Mouse (Mus musculus): ENCODE data around the gene Krtap29-1. TPM values are rescaled to one million over a fixed set of nuclear protein-coding genes. Genes with fewer than 3 reads are reported as not detected.

Krtap29-1 gene
- not detected for polyA plus RNA-seq (2017; shearing (Covaris generic))

GRCm38 (mm10) chr11:99978953-99979352 lies at the start of gene Krtap29-1:
Gene Krtap29-1 (minus strand): TSS chr11:99979053.
- no peak for ATAC-seq

GRCm38 (mm10) chr11:100021438-100021837 lies 42.6 kb upstream of the Krtap29-1 start:
- no peak for ATAC-seq

GRCm38 (mm10) chr11:100019466-100019865 lies 40.6 kb upstream of the Krtap29-1 start:
- ATAC-seq, result no peak

- no peak for ATAC-seq
Observed at GRCm38 (mm10) chr11:100016112-100016511, 37.3 kb upstream of the Krtap29-1 start, which contains the start of gene Krt33a. Gene Krt33a (minus strand): TSS chr11:100016212.

- ATAC-seq, result no peak
Observed at GRCm38 (mm10) chr11:100013691-100014171, 34.9 kb upstream of the Krtap29-1 start.

- ATAC-seq, result no peak
Observed at GRCm38 (mm10) chr11:100010682-100011081, 31.8 kb upstream of the Krtap29-1 start.

GRCm38 (mm10) chr11:100008336-100008735 lies 29.5 kb upstream of the Krtap29-1 start:
- no peak for ATAC-seq

- no peak for ATAC-seq
Observed at GRCm38 (mm10) chr11:100006624-100007023, 27.8 kb upstream of the Krtap29-1 start.

- ATAC-seq, result no peak
Observed at GRCm38 (mm10) chr11:100005905-100006304, 27.1 kb upstream of the Krtap29-1 start.

- no peak for ATAC-seq
Observed at GRCm38 (mm10) chr11:100004846-100005245, 26.0 kb upstream of the Krtap29-1 start.

- no peak for ATAC-seq
Observed at GRCm38 (mm10) chr11:99999091-99999490, 20.2 kb upstream of the Krtap29-1 start.

GRCm38 (mm10) chr11:99994384-99994661 lies 15.5 kb upstream of the Krtap29-1 start:
- ATAC-seq, result no peak

GRCm38 (mm10) chr11:99993620-99994383 lies 14.9 kb upstream of the Krtap29-1 start, which contains the start of gene Krtap17-1:
Gene Krtap17-1 (minus strand): TSS chr11:99993994.
- ATAC-seq, result no peak

GRCm38 (mm10) chr11:99990571-99990970 lies 11.7 kb upstream of the Krtap29-1 start:
- ATAC-seq, result no peak

GRCm38 (mm10) chr11:99989881-99990405 lies 11.1 kb upstream of the Krtap29-1 start:
- ATAC-seq, result no peak

- ATAC-seq, result no peak
Observed at GRCm38 (mm10) chr11:99988530-99988929, 9.7 kb upstream of the Krtap29-1 start.

- no peak for ATAC-seq
Observed at GRCm38 (mm10) chr11:99986180-99986647, 7.4 kb upstream of the Krtap29-1 start, which contains the start of gene Krtap16-1. Gene Krtap16-1 (minus strand): TSS chr11:99986597.

GRCm38 (mm10) chr11:99985291-99986092 lies 6.6 kb upstream of the Krtap29-1 start:
- ATAC-seq, result no peak

GRCm38 (mm10) chr11:99983442-99983841 lies 4.6 kb upstream of the Krtap29-1 start:
- ATAC-seq, result no peak

- ATAC-seq, result no peak
Observed at GRCm38 (mm10) chr11:99982731-99983130, 3.9 kb upstream of the Krtap29-1 start.

- ATAC-seq, result no peak
Observed at GRCm38 (mm10) chr11:99965961-99966360, 12.9 kb downstream of the Krtap29-1 start.

GRCm38 (mm10) chr11:99964213-99964612 lies 14.6 kb downstream of the Krtap29-1 start:
- no peak for ATAC-seq

- no peak for ATAC-seq
Observed at GRCm38 (mm10) chr11:99948175-99948574, 30.7 kb downstream of the Krtap29-1 start, which contains the start of gene Krtap9-5. Gene Krtap9-5 (plus strand): TSS chr11:99948475.

Measured in CD4-positive, CD25-positive, alpha-beta regulatory T cell, adult 4 months (primary cell).